Mouse (Mus musculus): ENCODE measurements at regions not wholly inside any gene's neighbourhood (a gene's known extent, or its start where the extent isn't known, plus 50 kb on each side); places are given as distances from the start of the nearest gene placed in this dataset.

GRCm38 (mm10) chr13:101538110-101538509, 229.9 kb downstream of the Pik3r1 start:
- no peak for TF ChIP-seq CTCF (IDR thresholded peaks at IDR 0.05)
- TF ChIP-seq EP300 (IDR thresholded peaks at IDR 0.05): no peak
